Mouse (Mus musculus): Measurements from ENCODE around the gene Brwd1. TPM values are rescaled to one million over a fixed set of nuclear protein-coding genes. Genes with fewer than 3 reads are reported as not detected.
"Not testable (repeated sequence)": the region's sequence is repeated elsewhere in the genome, so short reads cannot be mapped to it uniquely, and the experiment has no call there.

Brwd1 gene
- polyA plus RNA-seq, 1 experiment from 2014 or later, result 141 TPM

GRCm38 (mm10) chr16:96066174-96066573 is 16.2 kb downstream of the Brwd1 start:
- no peaks in the 10 kb centered on the region for H3K27me3 ChIP-seq
- H3K27ac ChIP-seq, result no peak overlapping the region
- WGBS, result 94% methylated on average over 12 of the region's 12 CpGs
- H3K9me3 ChIP-seq, result no peaks in the 10 kb centered on the region
- no peaks in the 10 kb centered on the region for H3K4me1 ChIP-seq
- no peak for ATAC-seq (ENCODE audit: insufficient number of reproducible peaks, insufficient read depth, low FRiP score, low TSS enrichment)
- H3K9ac ChIP-seq, result no peak overlapping the region
- H3K36me3 ChIP-seq, result peaks cover 76% of the 10 kb centered on the region
- no peak overlapping the region for H3K4me3 ChIP-seq
- no peak overlapping the region for H3K4me2 ChIP-seq (replicated peaks)

GRCm38 (mm10) chr16:96064649-96065048 is 17.7 kb downstream of the Brwd1 start:
- no peaks in the 10 kb centered on the region for H3K9me3 ChIP-seq
- H3K4me3 ChIP-seq, result no peak overlapping the region
- no peak overlapping the region for H3K27ac ChIP-seq
- no peak overlapping the region for H3K9ac ChIP-seq
- H3K4me1 ChIP-seq, result no peaks in the 10 kb centered on the region
- H3K36me3 ChIP-seq, result peaks cover 85% of the 10 kb centered on the region
- H3K27me3 ChIP-seq, result no peaks in the 10 kb centered on the region
- 95% methylated on average over 6 of the region's 6 CpGs for WGBS
- H3K4me2 ChIP-seq (replicated peaks), result no peak overlapping the region
- no peak for ATAC-seq (ENCODE audit: insufficient number of reproducible peaks, insufficient read depth, low FRiP score, low TSS enrichment)

GRCm38 (mm10) chr16:96044096-96044495 is 38.2 kb downstream of the Brwd1 start:
- H3K4me2 ChIP-seq (replicated peaks), result no peak overlapping the region
- no peaks in the 10 kb centered on the region for H3K9me3 ChIP-seq
- no peak overlapping the region for H3K4me3 ChIP-seq
- no peak for ATAC-seq (ENCODE audit: insufficient number of reproducible peaks, insufficient read depth, low FRiP score, low TSS enrichment)
- peaks cover 86% of the 10 kb centered on the region for H3K36me3 ChIP-seq
- no peaks in the 10 kb centered on the region for H3K4me1 ChIP-seq
- 68% methylated on average over 5 of the region's 5 CpGs for WGBS
- H3K27me3 ChIP-seq, result no peaks in the 10 kb centered on the region
- no peak overlapping the region for H3K27ac ChIP-seq
- H3K9ac ChIP-seq, result no peak overlapping the region

- H3K27me3 ChIP-seq, result no peaks in the 10 kb centered on the region
- H3K9me3 ChIP-seq, result no peaks in the 10 kb centered on the region
- no peak overlapping the region for H3K4me3 ChIP-seq
- no peak for ATAC-seq (ENCODE audit: insufficient number of reproducible peaks, insufficient read depth, low FRiP score, low TSS enrichment)
- no peak overlapping the region for H3K4me2 ChIP-seq (replicated peaks)
- peaks cover 92% of the 10 kb centered on the region for H3K36me3 ChIP-seq
- no peak overlapping the region for H3K27ac ChIP-seq
- H3K9ac ChIP-seq, result no peak overlapping the region
- H3K4me1 ChIP-seq, result no peaks in the 10 kb centered on the region
- 91% methylated on average over 4 of the region's 4 CpGs for WGBS
Measured at GRCm38 (mm10) chr16:96040691-96041090, 41.6 kb downstream of the Brwd1 start.

- peaks cover 93% of the 10 kb centered on the region for H3K36me3 ChIP-seq
- 62% methylated on average over 6 of the region's 6 CpGs for WGBS
- H3K9ac ChIP-seq, result no peak overlapping the region
- no peaks in the 10 kb centered on the region for H3K4me1 ChIP-seq
- H3K9me3 ChIP-seq, result no peaks in the 10 kb centered on the region
- no peaks in the 10 kb centered on the region for H3K27me3 ChIP-seq
- H3K4me3 ChIP-seq, result no peak overlapping the region
- no peak overlapping the region for H3K27ac ChIP-seq
- no peak for ATAC-seq (ENCODE audit: insufficient number of reproducible peaks, insufficient read depth, low FRiP score, low TSS enrichment)
- H3K4me2 ChIP-seq (replicated peaks), result no peak overlapping the region
Measured at GRCm38 (mm10) chr16:96039538-96039937, 42.8 kb downstream of the Brwd1 start.

- no peaks in the 10 kb centered on the region for H3K4me1 ChIP-seq
- 66% methylated on average over 6 of the region's 6 CpGs for WGBS
- H3K4me2 ChIP-seq (replicated peaks), result no peak overlapping the region
- 0 out of 2 replicates have a peak overlapping the region, but pooled peaks have one; percentile 43 for H3K27ac ChIP-seq
- no peak overlapping the region for H3K9ac ChIP-seq
- no peak overlapping the region for H3K4me3 ChIP-seq
- H3K9me3 ChIP-seq, result no peaks in the 10 kb centered on the region
- peaks cover 91% of the 10 kb centered on the region for H3K36me3 ChIP-seq
- H3K27me3 ChIP-seq, result no peaks in the 10 kb centered on the region
- no peak for ATAC-seq (ENCODE audit: insufficient number of reproducible peaks, insufficient read depth, low FRiP score, low TSS enrichment)
Measured at GRCm38 (mm10) chr16:96034473-96034872, 47.9 kb downstream of the Brwd1 start.

GRCm38 (mm10) chr16:96032368-96033043 is 49.8 kb downstream of the Brwd1 start:
- no peak for ATAC-seq (ENCODE audit: insufficient number of reproducible peaks, insufficient read depth, low FRiP score, low TSS enrichment)
- H3K27ac ChIP-seq, result no peak overlapping the region
- no peaks in the 10 kb centered on the region for H3K9me3 ChIP-seq
- no peaks in the 10 kb centered on the region for H3K4me1 ChIP-seq
- 93% methylated on average over 13 of the region's 13 CpGs for WGBS
- no peak overlapping the region for H3K4me2 ChIP-seq (replicated peaks)
- peaks cover 93% of the 10 kb centered on the region for H3K36me3 ChIP-seq
- H3K27me3 ChIP-seq, result no peaks in the 10 kb centered on the region
- H3K9ac ChIP-seq, result no peak overlapping the region
- no peak overlapping the region for H3K4me3 ChIP-seq

GRCm38 (mm10) chr16:96030476-96031102 is 51.7 kb downstream of the Brwd1 start:
- no peak for ATAC-seq (ENCODE audit: insufficient number of reproducible peaks, insufficient read depth, low FRiP score, low TSS enrichment)
- Histone ChIP-seq H3K27me3 (no peaks in the 10 kb centered on the region), H3K36me3 (peaks cover 91% of the 10 kb centered on the region), H3K4me2 (replicated peaks) (no peak overlapping the region), H3K27ac (no peak overlapping the region), H3K4me1 (no peaks in the 10 kb centered on the region), H3K9me3 (no peaks in the 10 kb centered on the region), H3K4me3 (no peak overlapping the region), H3K9ac (no peak overlapping the region)
- 77% methylated on average over 2 of the region's 2 CpGs for WGBS

GRCm38 (mm10) chr16:96026256-96026655 is 56.1 kb downstream of the Brwd1 start:
- no peaks in the 10 kb centered on the region for H3K4me1 ChIP-seq
- WGBS, result 91% methylated on average over 5 of the region's 5 CpGs
- H3K9me3 ChIP-seq, result no peaks in the 10 kb centered on the region
- peaks cover 81% of the 10 kb centered on the region for H3K36me3 ChIP-seq
- no peak overlapping the region for H3K27ac ChIP-seq
- ATAC-seq (ENCODE audit: insufficient number of reproducible peaks, insufficient read depth, low FRiP score, low TSS enrichment), result no peak
- no peaks in the 10 kb centered on the region for H3K27me3 ChIP-seq
- no peak overlapping the region for H3K4me3 ChIP-seq
- no peak overlapping the region for H3K4me2 ChIP-seq (replicated peaks)
- H3K9ac ChIP-seq, result no peak overlapping the region

- H3K27ac ChIP-seq, result no peak overlapping the region
- ATAC-seq (ENCODE audit: insufficient number of reproducible peaks, insufficient read depth, low FRiP score, low TSS enrichment), result no peak
- peaks cover 80% of the 10 kb centered on the region for H3K36me3 ChIP-seq
- no peaks in the 10 kb centered on the region for H3K9me3 ChIP-seq
- no peak overlapping the region for H3K4me2 ChIP-seq (replicated peaks)
- no peaks in the 10 kb centered on the region for H3K27me3 ChIP-seq
- H3K9ac ChIP-seq, result no peak overlapping the region
- H3K4me3 ChIP-seq, result no peak overlapping the region
- 83% methylated on average over 3 of the region's 3 CpGs for WGBS
- no peaks in the 10 kb centered on the region for H3K4me1 ChIP-seq
Measured at GRCm38 (mm10) chr16:96025244-96025643, 57.1 kb downstream of the Brwd1 start.

- Histone ChIP-seq H3K9ac (no peak overlapping the region), H3K27ac (no peak overlapping the region), H3K4me1 (no peaks in the 10 kb centered on the region), H3K36me3 (peaks cover 79% of the 10 kb centered on the region), H3K9me3 (no peaks in the 10 kb centered on the region), H3K4me2 (replicated peaks) (no peak overlapping the region), H3K4me3 (no peak overlapping the region), H3K27me3 (no peaks in the 10 kb centered on the region)
- no peak for ATAC-seq (ENCODE audit: insufficient number of reproducible peaks, insufficient read depth, low FRiP score, low TSS enrichment)
- 92% methylated on average over 10 of the region's 10 CpGs for WGBS
Measured at GRCm38 (mm10) chr16:96021045-96021444, 61.3 kb downstream of the Brwd1 start.

- H3K4me1 ChIP-seq; H3K27me3 ChIP-seq; H3K4me3 ChIP-seq; ATAC-seq (ENCODE audit: insufficient number of reproducible peaks, insufficient read depth, low FRiP score, low TSS enrichment); H3K9me3 ChIP-seq; H3K9ac ChIP-seq; H3K27ac ChIP-seq; H3K4me2 ChIP-seq (replicated peaks): not testable (repeated sequence)
- WGBS, result no CpG with 5 or more reads among the region's 10 CpGs
- peaks cover 28% of the 10 kb centered on the region for H3K36me3 ChIP-seq
Measured at GRCm38 (mm10) chr16:96009124-96009523, 73.2 kb downstream of the Brwd1 start.

Measured in embryonic facial prominence, embryonic 12.5 days (tissue).